Mouse (Mus musculus) intestine, postnatal 0 days (tissue): ENCODE data around the gene Syt9. TPM values are rescaled to one million over a fixed set of nuclear protein-coding genes. Genes with fewer than 3 reads are reported as not detected.

Experiments used
- ATAC-seq: fragments of 200-750 bp; cut with Nextera tagmentation; 2 replicates; pipeline ENCODE4 v1.8.0; 2017; ENCODE audit warnings: mild to moderate bottlenecking, moderate TSS enrichment, moderate library complexity
- H3K27ac ChIP-seq: fragments of 300-500 bp; sonication (generic); 2 replicates; pipeline ENCODE4 v1.5.1; 2014; ENCODE audit warnings: mild to moderate bottlenecking, low read depth, low read length, moderate library complexity
- H3K27me3 ChIP-seq: fragments of 300-500 bp; sonication (generic); replicated peaks from 2 replicates; pipeline ENCODE4 v1.6.1; 2014; ENCODE audit warnings: low read length, mixed read lengths; ENCODE audit not compliant: control insufficient read depth, insufficient read depth
- H3K36me3 ChIP-seq: fragments of 300-500 bp; sonication (generic); 2 replicates; pipeline ENCODE4 v1.6.1; 2014; ENCODE audit warnings: mild to moderate bottlenecking, moderate library complexity; ENCODE audit not compliant: control insufficient read depth, insufficient read depth
- H3K4me1 ChIP-seq: fragments of 300-500 bp; sonication (generic); replicated peaks from 2 replicates; pipeline ENCODE4 v1.6.1; 2014; ENCODE audit warnings: antibody characterized with exemption, low read length, mixed read lengths; ENCODE audit not compliant: control insufficient read depth, insufficient read depth
- H3K4me2 ChIP-seq: fragments of 300-500 bp; sonication (generic); replicated peaks from 2 replicates; pipeline ENCODE4 v1.6.1; 2014; ENCODE audit warnings: low read depth, mild to moderate bottlenecking, moderate library complexity
- H3K4me3 ChIP-seq: fragments of 300-500 bp; sonication (generic); 2 replicates; pipeline ENCODE4 v1.5.1; 2014; ENCODE audit warnings: low read depth, low read length
- H3K9ac ChIP-seq: fragments of 300-500 bp; sonication (generic); 2 replicates; pipeline ENCODE4 v1.6.1; 2014; ENCODE audit warnings: mild to moderate bottlenecking, low read depth, low read length
- H3K9me3 ChIP-seq: fragments of 300-500 bp; sonication (generic); 2 replicates; pipeline ENCODE4 v1.6.1; 2016; ENCODE audit warnings: mixed run types; ENCODE audit not compliant: control insufficient read depth
- CTCF ChIP-seq: sonication (generic); IDR thresholded peaks from 2 replicates; pipeline ENCODE4 v1.5.1; 2016; ENCODE audit warnings: low read depth, mild to moderate bottlenecking, control low read depth, antibody characterized with exemption, moderate library complexity
- WGBS: fragments of 180-500 bp; shearing (Covaris S2); extraction: QIAGEN DNeasy Blood & Tissue Kit; methylation state at CpG from one replicate; pipeline ENCODE4 v1.1.7; 2014; 5-methylcytosine and 5-hydroxymethylcytosine counted together
- polyA plus RNA-seq: library from polyadenylated mRNA; unstranded; fragments of >200 nt; fragmentation: Nextera tagmentation; extraction: Ambion mirVana; gene quantifications from 2 replicates; pipeline ENCODE4 v1.2.1, GENCODE M21; 2015

The Syt9 gene
- polyA plus RNA-seq, 1 experiment from 2014 or later = 1.9 TPM

GRCm38 (mm10) chr7:107568971-107569370 is 198.4 kb downstream of the Syt9 start:
- H3K9ac ChIP-seq = no peak overlapping the region
- H3K4me2 ChIP-seq = peak overlapping the region; percentile 35
- no peak overlapping the region for H3K4me3 ChIP-seq
- no peaks in the 10 kb centered on the region for H3K9me3 ChIP-seq
- peak; percentile 20; the same call in 1 of the 2 replicates for TF ChIP-seq CTCF
- H3K27ac ChIP-seq = no peak overlapping the region
- H3K36me3 ChIP-seq = no peaks in the 10 kb centered on the region
- 40% methylated on average over 4 of the region's 4 CpGs for WGBS
- ATAC-seq = no peak
- H3K4me1 ChIP-seq = no peaks in the 10 kb centered on the region
- H3K27me3 ChIP-seq = no peaks in the 10 kb centered on the region

DNA sequence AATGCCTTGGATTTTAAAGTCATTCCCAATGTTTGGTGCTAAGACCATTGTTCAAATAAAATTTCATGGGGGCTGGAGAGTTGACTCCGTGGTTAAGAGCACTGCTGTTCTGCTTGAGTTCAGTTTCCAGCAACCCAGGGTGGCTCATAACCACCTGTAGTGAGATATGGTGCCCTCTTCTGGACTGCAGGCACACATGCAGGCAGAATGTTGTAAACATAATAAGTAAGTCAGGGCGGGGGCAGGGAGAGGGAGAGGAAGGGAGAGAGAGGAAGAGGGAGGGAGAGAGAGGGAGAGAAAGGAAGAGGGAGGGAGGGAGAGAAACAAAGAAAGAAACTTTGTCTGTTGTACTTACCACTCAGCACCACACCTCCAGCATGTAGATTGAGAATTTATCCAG is 203.3 kb downstream of the Syt9 start:
- ATAC-seq = no peak
- no peaks in the 10 kb centered on the region for H3K4me1 ChIP-seq
- peak; percentile 51 for TF ChIP-seq CTCF
- no peaks in the 10 kb centered on the region for H3K9me3 ChIP-seq
- H3K9ac ChIP-seq = no peak overlapping the region
- H3K27ac ChIP-seq = no peak overlapping the region
- H3K4me2 ChIP-seq = no peak overlapping the region
- no peaks in the 10 kb centered on the region for H3K27me3 ChIP-seq
- no peak overlapping the region for H3K4me3 ChIP-seq
- 65% methylated on average over 2 of the region's 2 CpGs for WGBS
- H3K36me3 ChIP-seq = no peaks in the 10 kb centered on the region

- Histone ChIP-seq H3K4me3 (no peak overlapping the region), H3K9ac (no peak overlapping the region), H3K36me3 (no peaks in the 10 kb centered on the region), H3K4me2 (no peak overlapping the region), H3K9me3 (no peaks in the 10 kb centered on the region), H3K27me3 (no peaks in the 10 kb centered on the region), H3K27ac (no peak overlapping the region), H3K4me1 (no peaks in the 10 kb centered on the region)
- WGBS = 53% methylated on average over 3 of the region's 3 CpGs
- ATAC-seq = no peak
- no peak for TF ChIP-seq CTCF
Observed at GRCm38 (mm10) chr7:107574276-107574675, 203.7 kb downstream of the Syt9 start.

- Histone ChIP-seq H3K36me3 (no peaks in the 10 kb centered on the region), H3K4me3 (no peak overlapping the region), H3K4me1 (0 out of 2 replicates have a peak, but pooled peaks cover 3% of the 10 kb centered on the region), H3K27me3 (no peaks in the 10 kb centered on the region), H3K9me3 (no peaks in the 10 kb centered on the region), H3K4me2 (no peak overlapping the region), H3K9ac (no peak overlapping the region), H3K27ac (no peak overlapping the region)
- no peak for TF ChIP-seq CTCF
- no peak for ATAC-seq
- WGBS = 53% methylated on average over 2 of the region's 2 CpGs
Observed at GRCm38 (mm10) chr7:107592641-107593040, 222.1 kb downstream of the Syt9 start.

DNA sequence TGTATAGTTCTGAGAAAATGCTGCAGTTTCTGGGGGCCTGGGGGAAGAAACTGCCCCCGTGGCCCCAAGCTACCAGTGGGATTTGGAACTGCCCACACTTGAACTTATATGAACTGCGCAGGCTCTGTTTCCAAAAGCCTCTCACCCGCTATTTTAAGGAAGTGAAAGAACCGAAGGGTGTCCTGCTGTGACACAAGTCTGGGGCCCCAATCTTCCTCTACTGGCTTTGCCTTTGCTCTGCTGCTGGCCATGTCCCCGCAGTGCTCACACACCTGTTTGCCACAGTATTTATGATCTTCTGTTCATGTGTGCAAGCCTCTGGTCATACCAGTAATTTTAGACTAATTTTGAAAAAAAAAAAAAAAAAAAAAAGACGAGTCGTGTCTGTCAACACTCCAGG is 223.4 kb downstream of the Syt9 start:
- 0 out of 2 replicates have a peak, but pooled peaks cover 3% of the 10 kb centered on the region for H3K4me1 ChIP-seq
- H3K9ac ChIP-seq = no peak overlapping the region
- H3K4me2 ChIP-seq = peak overlapping the region; percentile 94
- ATAC-seq = no peak
- peak overlapping the region; percentile 82; the same call in 1 of the 2 replicates for H3K27ac ChIP-seq
- 40% methylated on average over 7 of the region's 7 CpGs for WGBS
- no peak overlapping the region for H3K4me3 ChIP-seq
- no peaks in the 10 kb centered on the region for H3K27me3 ChIP-seq
- H3K36me3 ChIP-seq = no peaks in the 10 kb centered on the region
- H3K9me3 ChIP-seq = no peaks in the 10 kb centered on the region
- TF ChIP-seq CTCF = no peak

GRCm38 (mm10) chr7:107594325-107594856 is 223.9 kb downstream of the Syt9 start:
- Histone ChIP-seq H3K4me2 (peak overlapping the region; percentile 94), H3K27ac (peak overlapping the region; percentile 82), H3K27me3 (no peaks in the 10 kb centered on the region), H3K9ac (peak overlapping the region; percentile 60), H3K9me3 (no peaks in the 10 kb centered on the region), H3K36me3 (no peaks in the 10 kb centered on the region), H3K4me3 (peak overlapping the region; percentile 60), H3K4me1 (0 out of 2 replicates have a peak, but pooled peaks cover 3% of the 10 kb centered on the region)
- WGBS = under 1% methylated on average over 16 of the region's 16 CpGs
- TF ChIP-seq CTCF = peak; percentile 77
- ATAC-seq = peak; percentile 89
